Mouse (Mus musculus) c-Kit-positive CD71-positive TER-119-negative erythroid progenitor cells, embryonic 14.5 days (primary cell): ENCODE results near the gene Apoh.
A peak's percentile ranks its signal among the peaks of the same experiment; 100 is the strongest.

Experiments
- DNase-seq: peaks from one replicate; pipeline ENCODE4 v3.0.0-alpha.2; 2013; ENCODE audit warnings: low read depth

Apoh gene

DNA sequence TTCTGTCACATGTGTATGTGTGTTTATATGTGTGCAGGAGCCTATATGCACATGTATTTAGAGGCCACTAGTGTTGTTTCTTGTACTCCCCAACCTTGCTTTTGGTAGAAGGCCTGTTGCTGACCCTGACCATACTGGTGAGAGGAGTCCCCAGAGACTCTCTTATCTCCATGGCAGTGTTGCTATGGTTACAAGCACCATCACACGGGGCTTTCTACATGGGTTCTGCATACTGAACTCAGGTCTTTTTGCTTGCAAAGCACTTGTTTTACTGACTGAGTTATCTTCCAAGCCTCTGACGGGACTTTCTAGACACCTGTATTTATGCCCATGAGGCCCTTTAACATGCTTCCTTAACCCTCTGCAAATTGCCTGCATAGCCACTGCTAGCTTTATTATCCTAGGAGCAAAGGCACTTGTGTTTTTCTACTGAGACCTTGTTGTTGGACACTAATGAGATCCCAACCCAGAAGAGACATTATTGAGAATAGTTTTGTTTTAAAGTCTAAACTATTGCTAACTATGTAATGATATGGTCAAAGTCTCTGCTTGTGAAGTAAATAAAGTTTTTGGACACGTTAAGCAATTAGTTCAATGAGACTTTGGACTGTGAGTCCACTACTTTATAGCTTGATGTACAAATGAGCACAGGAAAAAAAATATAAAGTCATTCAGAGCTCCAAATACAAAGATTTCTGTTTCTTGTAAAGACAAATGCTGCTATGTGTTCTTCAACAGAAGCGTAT lies 41.9 kb downstream of the Apoh start:
- no peak for DNase-seq

DNA sequence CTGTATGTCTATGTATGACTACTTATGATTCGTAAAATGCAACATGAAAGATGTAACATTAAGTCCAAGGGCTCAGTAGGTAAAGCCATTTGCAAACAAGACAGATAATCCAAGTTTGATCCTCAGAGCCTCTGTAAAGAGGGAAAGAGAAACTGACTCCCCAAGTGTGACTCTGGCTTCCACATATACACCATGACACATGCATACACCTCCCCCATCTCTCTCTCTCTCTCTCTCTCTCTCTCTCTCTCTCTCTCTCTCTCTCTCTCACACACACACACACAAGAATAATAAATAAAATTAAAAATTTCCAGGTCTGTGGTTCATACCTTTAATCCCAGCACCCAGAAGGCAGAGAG lies 42.5 kb downstream of the Apoh start:
- no peak for DNase-seq

DNA sequence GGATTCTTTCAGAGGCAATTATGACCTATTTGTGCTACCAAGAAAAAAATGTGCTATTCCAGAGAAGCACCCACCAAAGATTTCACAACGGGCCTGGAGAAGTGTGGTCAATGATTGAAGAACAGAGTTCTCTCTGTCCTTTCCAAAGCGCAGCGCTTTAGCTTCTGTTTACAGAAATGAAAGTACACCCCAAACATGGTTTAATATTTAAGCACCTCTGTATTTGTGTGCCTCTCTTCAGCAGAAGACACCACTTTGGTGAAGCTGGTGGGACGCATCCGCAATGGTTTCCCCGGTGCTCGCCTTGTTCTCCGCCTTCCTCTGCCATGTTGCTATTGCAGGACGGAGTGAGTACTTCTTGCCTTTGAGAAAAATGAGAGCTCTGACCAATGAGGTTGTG lies 51.9 kb downstream of the Apoh start:
- no peak for DNase-seq

DNA sequence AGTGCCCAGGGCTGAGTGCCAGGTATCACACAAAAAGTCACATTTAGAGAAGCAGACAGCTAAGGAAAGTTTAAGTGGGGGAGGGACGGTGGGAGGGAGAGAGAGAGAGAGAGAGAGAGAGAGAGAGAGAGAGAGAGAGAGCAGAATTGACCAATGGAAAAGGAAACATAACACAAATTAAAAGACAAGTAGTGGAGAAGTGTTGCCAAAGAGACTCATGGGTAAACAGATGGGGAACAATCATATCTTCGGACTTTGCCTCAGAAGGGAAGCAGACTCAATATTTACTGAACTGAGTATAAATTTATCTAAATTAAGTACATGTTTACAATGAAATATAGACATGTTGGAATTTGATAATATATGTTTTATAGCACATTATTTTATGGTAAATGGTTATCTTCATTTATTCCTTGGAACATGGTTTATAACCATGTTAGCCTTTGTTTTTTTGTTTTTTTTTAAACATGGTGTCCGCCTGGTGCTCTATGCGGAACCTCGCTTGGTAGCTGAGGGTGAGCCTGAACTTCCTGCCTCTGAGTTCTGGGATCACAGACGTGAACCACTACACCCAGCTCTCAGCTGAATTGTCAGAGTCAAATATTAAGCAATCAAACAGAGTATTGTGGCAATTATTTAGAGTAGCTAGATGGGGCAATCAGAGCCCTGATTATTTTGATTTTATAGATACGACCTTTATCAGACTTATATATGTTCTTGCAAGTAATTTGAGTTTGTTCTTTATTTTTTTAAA lies 53.1 kb downstream of the Apoh start:
- no peak for DNase-seq

DNA sequence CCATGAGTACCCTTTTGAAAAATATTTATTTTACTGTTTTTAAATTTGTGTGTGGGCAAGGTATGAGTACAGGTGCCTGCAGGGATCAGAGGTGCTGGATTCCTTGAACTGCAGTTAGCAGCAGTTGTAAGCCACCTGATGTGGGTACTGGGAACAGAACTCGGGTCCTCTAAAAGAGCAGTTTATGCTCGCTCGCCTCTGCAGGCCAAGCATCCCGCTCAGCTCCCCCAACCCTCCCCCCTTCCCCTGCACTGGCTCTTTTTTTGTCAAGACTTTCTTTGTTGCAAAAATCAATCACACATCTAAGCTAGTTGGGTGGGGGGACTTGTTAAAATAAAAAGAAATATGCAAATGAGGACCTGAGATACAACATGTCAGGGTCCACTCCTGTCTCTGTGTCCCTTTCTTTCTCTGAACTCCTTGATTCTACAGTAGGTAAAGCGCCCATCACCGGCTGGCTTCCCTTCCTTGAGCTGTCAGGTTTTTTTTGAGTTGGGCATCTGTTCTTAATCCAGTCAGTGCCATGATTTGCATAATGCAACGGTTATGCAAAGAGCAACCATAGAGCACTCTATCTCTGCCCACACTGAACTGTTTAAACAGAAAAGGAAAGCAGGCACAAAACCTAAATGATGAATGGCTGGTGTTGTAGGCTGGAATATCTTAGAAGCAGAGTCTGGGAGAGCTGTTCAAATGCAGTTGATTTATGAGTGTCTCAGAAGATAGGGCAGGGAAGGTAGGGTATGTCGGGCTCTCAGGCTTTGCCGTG lies 66.9 kb downstream of the Apoh start:
- DNase-seq: no peak

DNA sequence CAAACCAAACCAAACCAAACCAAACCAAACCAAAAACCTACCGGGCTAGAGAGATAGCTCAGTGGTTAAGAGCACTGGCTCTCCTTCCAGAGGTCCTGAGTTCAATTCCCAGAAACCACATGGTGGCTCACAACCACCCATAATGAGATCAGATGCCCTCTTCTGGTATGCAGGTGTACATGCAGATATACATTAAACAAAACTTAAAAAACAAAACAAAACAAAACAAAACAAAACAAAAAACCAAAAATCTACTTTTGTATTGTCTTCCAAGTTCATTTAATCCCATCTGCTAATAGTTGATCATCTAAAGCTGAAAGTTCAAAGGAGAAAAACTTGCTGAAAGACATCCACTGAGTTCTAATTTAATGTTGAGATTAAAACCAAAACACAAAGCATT lies 73.2 kb downstream of the Apoh start:
- DNase-seq: no peak

DNA sequence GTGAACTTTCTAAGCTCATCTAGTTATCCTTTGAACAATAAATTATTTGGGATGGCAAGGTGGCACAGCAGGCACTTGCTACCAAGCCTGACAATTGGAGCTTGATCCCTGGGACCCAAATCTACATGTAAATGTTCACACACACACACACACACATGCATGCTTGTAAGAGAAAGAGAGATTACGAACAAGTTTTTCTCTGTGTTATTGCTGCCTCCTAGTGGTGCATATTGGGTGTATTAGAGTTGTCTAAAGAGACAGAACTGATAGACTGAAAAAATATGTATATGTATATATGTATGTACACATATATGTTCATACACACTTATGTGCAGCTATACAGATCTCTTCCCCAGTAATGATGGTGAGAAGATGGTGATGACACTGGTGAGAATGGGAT lies 75.4 kb downstream of the Apoh start:
- DNase-seq: peak; percentile 21

DNA sequence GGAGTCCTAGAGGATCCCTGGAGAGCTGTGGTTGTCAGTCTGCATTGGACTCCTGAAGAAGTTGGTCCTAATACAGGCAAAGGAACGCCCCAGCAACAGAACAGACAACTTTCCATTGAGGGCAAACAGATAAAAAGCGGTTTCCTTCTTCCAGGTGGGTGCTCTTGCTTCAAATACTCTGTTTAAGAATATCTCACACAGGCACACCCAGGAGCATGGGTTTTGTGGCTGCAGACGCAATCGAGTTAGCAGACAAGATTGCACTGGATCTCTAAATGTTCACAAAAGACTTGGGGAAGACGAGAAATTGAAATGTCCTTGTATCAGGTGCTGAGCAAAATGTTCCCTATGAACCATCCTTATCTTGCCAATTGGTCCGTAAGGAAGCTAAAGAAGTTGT lies 76.1 kb downstream of the Apoh start:
- DNase-seq: no peak

DNA sequence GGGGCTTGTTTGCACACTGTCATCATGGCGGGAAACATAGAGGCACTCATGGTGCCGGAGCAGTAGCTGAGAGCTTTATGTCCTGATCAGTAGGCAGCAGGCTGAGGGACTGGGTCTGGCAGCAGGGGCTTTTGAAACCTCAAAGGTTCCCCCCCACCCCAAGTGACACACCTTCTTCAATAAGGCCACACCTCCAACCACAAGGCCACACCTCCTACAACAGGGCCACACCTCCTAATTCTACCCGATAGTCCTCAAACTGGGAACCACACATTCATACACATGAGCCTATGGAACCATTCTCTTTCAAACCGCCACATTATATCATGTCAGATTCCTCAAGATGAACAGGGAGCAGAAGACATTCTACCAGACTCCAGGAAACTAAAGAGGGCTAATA lies 77.6 kb downstream of the Apoh start:
- DNase-seq: no peak

DNA sequence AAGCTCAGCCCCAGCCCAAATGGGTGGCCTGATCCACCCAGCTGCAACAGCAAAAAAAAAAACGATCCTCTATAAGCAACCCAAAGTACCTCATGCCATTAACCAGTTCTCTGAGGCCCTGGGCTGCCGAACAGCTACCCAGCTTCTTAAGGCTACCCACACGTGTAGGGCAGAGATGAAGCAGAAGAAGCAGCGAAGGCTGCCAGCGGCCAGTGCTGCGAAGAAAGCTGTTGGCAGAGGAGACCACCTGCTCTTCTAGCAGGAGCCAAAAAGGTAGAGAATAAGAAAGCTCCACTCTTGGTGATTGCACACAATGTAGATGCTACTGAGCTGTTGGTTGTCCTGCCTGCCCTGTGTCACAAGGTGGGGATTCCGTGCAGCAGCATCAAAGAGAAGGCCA lies 80.1 kb downstream of the Apoh start:
- no peak for DNase-seq

DNA sequence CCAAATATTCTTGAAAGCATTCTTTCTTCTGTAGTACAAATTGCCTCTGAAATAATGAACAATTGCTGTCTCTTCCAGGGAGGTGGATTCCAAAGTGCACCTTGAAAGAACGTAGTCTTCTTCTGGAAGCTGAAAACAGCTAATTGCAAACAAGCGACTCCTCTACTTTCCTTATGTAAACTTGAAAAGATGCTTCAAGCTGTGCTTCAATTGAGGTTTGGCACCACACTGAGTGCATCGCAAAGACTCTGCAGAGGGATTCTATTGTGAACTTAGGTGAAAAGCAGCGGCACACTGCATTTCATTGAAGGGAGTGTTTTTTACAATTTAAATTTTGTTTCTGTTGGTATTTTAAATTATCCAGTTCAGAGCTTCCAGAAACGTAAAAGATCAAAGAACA lies 81.0 kb downstream of the Apoh start:
- DNase-seq: no peak

DNA sequence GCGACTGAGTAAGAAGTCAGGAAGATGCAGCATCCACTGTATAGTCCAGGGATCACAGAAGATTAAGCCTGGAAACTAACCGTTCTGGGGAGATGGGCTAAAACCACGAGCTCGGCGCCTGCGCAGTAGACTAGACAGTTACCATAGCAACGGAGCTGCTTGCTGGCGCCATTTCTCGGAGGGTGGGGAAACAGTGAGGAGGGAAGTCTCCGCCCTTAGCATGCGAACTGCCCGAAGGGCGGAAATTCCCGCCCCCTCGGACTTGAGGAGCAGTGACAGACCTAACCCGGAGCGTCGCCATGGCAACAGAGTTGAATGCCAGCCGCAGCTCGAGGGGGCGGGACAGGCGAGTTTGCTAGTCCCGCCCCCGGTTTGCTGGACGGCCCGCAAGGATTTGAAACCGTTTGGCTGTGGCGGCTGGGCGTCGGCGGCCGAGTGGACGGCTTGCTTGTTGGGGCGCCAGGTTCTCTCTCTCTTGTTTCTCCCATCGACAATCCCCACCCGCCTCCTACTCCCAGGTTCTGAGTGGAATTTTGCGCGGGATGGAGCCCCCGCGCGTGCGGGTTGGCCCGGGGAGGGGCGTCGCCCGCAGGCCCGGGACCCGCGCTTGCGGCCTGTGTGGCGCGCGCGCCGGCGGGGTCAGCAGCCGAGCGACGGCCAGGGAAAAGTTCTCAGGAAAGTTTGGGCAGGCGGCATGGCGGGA lies 81.9 kb downstream of the Apoh start, which contains the start of gene Cep112:
Gene Cep112, plus strand, starts transcription at position 304 of the 703 bp plus-strand sequence.
- DNase-seq: peak; percentile 88

DNA sequence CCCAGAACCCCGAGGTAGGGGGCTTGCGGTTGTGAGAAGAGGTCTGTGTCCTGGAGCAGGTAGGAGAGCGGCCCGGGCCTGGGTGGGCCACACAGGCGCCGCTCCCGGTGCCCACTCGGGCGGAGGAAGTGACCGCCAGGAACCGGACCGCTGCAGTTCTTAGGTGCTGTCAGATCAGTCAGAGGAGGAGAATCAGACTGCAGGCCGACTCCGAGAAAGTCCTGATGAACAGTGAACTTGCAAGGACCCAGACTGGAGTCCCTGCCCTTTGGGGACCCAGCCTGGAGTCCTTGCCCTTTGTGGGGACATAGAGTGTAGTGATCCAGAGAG lies 82.4 kb downstream of the Apoh start:
- no peak for DNase-seq

DNA sequence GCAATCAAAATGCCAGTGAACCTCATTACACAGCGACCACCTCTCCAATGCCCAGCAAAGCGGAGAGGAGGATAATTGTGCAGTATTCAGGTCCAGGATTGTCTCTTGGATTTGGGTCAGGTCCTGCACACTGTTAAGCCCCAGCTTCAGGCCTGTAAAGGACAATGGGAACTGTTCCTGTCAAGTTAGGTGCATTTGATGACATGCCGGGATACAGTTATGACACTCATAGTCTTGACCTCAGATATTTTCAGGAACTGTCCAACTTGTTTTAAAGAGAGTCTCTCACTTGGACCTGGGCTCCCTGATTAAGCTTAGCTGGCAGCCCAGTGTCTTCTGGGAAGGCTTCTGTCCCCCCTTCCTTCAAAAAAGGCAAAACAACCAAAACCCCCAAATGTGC lies 82.9 kb downstream of the Apoh start:
- DNase-seq: no peak

DNA sequence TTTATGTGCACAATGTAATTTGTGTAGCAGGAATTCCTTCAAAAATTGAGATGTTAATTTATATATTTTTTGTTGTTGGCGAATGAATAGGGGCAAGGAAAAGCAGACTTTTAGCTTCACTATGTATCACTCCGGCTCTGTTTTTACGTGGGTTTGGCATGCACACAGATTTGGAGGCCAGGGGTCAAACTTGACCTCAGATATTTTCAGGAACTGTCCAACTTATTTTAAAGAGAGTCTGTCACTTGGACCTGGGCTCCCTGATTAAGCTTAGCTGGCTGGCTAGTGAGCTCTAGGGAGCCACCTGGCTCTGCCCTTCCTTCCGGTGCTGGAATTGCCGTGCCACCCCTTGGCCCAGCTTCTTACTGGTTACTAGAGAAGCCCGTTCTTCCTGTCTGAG lies 84.0 kb downstream of the Apoh start:
- DNase-seq: no peak

DNA sequence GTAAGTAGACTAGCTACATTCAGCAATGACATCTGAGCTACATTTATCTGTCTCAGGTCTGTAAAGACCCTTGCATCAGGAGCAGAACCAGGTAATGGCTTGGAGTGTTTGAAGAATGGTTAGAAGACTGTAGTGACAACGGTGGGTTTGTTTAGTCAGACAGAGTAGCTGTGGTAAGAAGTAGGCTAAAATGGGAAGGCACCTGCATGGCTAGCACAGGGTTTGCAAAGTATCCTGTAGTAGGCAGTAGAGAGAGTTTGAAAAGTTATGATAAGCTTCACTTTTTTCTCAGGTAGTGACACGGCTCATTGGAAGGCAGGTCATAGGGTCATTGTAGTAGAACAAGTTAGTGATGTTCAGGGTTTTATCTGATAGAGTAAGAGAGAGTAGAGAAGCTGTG lies 85.9 kb downstream of the Apoh start:
- DNase-seq: no peak

DNA sequence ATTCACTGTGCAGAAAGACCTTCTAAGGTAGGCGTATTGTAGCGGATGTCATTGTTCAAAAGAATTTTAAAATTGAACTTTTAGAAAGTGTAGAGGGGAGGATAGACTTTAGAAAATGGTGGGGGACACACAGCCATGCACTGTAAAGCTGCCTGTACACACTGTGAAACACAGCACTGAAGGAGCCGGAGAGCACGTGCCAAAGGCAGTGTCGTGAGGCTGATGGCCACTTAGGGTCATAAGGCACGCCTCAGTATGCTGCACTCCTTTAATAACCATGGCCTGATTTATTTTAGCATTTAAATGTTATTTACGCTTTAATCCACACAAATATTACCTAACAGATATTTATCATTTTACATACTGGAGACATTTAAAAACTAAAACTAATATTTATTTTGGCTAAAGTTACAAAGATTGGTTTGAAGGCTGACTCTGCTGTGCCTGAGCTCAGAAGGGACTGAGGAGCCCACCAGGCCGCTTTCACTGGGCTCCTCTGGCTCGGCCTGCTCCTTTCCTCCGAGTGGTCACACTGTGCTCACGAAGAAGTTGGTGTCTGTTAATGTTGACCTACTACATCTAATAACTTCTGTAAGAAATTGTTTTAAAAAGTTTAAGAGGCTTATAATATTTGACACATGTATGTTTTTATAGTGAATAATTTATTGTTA lies 100.9 kb downstream of the Apoh start:
- no peak for DNase-seq

DNA sequence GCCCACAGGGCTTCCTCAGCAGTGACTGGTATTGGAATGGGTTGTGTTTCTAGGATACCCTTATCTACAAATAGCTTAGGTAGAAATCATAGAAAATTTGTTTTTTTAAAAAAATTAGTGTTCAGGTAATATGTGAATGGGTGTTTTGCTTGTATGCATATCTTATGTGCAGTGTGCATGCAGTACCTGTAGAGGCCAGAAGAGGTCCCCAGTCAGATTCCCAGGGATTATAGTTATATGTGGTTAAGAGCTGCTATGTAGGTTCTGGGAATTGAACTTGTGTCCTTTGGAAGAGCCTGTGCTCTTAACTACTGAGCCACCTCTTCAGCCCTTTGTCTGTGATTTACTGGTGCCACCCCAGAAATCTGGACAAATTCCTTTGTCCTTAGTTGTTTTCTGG lies 104.0 kb downstream of the Apoh start:
- DNase-seq: no peak

DNA sequence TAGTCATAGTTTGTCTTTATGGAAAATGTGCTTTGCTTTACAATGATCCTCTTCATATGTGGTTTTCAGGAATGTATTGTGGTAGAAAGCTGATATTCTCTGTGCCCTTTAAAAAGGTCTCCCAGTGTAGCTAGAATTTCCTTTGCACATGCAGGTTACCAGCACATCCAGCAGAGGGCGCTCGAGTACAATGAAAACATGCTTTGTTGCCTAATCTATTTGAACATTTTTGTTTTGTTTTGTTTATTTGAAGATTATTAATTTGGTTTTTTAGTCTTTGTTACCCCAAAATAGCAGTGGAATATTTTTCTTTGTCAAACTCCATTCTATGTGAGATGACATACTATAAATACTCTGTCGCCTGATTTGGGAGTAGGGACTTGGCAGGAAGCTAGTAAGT lies 106.7 kb downstream of the Apoh start:
- DNase-seq: peak; percentile 49

DNA sequence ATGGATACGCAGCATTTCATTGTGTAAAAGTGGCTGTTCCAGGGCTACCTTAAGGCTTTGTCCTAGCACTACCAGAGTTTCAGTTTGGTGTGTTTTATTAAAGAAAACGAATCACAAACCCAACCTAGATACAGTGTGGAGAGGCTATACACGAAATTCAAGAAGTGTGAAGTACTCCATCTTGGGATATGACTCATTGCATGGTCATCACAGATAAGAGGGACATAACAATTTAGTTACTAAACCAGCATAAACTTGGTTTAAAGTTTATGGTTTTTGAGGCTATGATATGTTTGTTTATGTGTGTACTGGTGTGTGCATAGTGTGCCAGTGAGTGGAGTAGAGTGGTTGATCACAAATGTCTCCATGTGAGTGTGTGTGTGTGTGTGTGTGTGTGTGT lies 116.4 kb downstream of the Apoh start:
- DNase-seq: no peak
